Mouse (Mus musculus): ENCODE measurements at regions not wholly inside any gene's neighbourhood (a gene's known extent, or its start where the extent isn't known, plus 50 kb on each side); places are given as distances from the start of the nearest gene placed in this dataset.

GRCm38 (mm10) chr15:67792822-67793221, 1292.1 kb upstream of the Lrrc6 start:
- DNase-seq (ENCODE audit: low spot score, missing footprints) (no peak), ATAC-seq (ENCODE audit: low FRiP score) (no peak)

GRCm38 (mm10) chr15:67788587-67788986, 1287.9 kb upstream of the Lrrc6 start:
- Histone ChIP-seq H3K9me3 (ENCODE audit: control insufficient read depth, low read length) (no peaks in the 10 kb centered on the region), H3K27ac (ENCODE audit: low read depth, low read length) (no peak overlapping the region), H3K36me3 (ENCODE audit: control insufficient read depth, insufficient read depth, low read length) (no peaks in the 10 kb centered on the region), H3K4me2 (no peak overlapping the region), H3K4me3 (ENCODE audit: low read depth, low read length) (no peak overlapping the region), H3K9ac (ENCODE audit: low read length) (no peak overlapping the region), H3K4me1 (ENCODE audit: control insufficient read depth, insufficient read depth, low read length) (no peaks in the 10 kb centered on the region), H3K27me3 (ENCODE audit: control insufficient read depth, insufficient read depth, low read length) (no peaks in the 10 kb centered on the region)
- DNase-seq (ENCODE audit: low spot score, missing footprints) (no peak), ATAC-seq (ENCODE audit: low FRiP score) (no peak)

More at GRCm38 (mm10) chr15:67792822-67793221, 1292.1 kb upstream of the Lrrc6 start:
- Histone ChIP-seq H3K27ac (ENCODE audit: low read depth, low read length) (no peak overlapping the region), H3K4me3 (ENCODE audit: low read depth, low read length) (no peak overlapping the region), H3K9ac (ENCODE audit: low read length) (no peak overlapping the region), H3K27me3 (ENCODE audit: control insufficient read depth, insufficient read depth, low read length) (no peaks in the 10 kb centered on the region), H3K36me3 (ENCODE audit: control insufficient read depth, insufficient read depth, low read length) (no peaks in the 10 kb centered on the region), H3K4me2 (no peak overlapping the region), H3K9me3 (ENCODE audit: control insufficient read depth, low read length) (no peaks in the 10 kb centered on the region), H3K4me1 (ENCODE audit: control insufficient read depth, insufficient read depth, low read length) (no peaks in the 10 kb centered on the region)

DNA sequence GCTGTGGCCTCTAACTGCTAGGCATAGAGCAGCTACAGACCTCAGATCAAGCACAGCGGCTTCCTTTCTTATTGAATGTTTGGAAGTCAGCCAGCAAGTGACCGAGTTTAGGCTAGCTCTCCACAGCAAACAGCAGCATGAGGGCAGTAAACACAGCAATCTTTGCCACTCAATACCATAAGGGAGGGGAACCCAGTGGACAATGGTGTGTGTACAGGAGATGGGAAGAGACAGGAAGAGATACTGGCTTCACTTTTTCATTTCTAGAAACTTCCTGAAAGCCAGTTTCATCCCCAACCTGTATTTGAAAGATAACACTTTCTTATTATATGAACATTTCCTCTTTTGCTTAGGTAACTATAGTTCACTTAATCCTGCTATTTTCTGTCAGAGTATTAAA, 1284.9 kb upstream of the Lrrc6 start:
- ATAC-seq (ENCODE audit: low FRiP score), result no peak
- WGBS, result 83% methylated on average over 2 of the region's 2 CpGs

GRCm38 (mm10) chr15:67783754-67784153, 1283.0 kb upstream of the Lrrc6 start:
- Histone ChIP-seq H3K27ac (ENCODE audit: low read depth, low read length) (no peak overlapping the region), H3K9me3 (ENCODE audit: control insufficient read depth, low read length) (no peaks in the 10 kb centered on the region), H3K36me3 (ENCODE audit: control insufficient read depth, insufficient read depth, low read length) (no peaks in the 10 kb centered on the region), H3K4me1 (ENCODE audit: control insufficient read depth, insufficient read depth, low read length) (no peaks in the 10 kb centered on the region), H3K27me3 (ENCODE audit: control insufficient read depth, insufficient read depth, low read length) (no peaks in the 10 kb centered on the region), H3K4me3 (ENCODE audit: low read depth, low read length) (no peak overlapping the region), H3K9ac (ENCODE audit: low read length) (no peak overlapping the region), H3K4me2 (no peak overlapping the region)
- WGBS, result 90% methylated on average over 1 of the region's 1 CpGs
- DNase-seq (ENCODE audit: low spot score, missing footprints) (no peak), ATAC-seq (ENCODE audit: low FRiP score) (no peak)

More for the DNA sequence above, 1284.9 kb upstream of the Lrrc6 start:
- Histone ChIP-seq H3K4me3 (ENCODE audit: low read depth, low read length) (no peak overlapping the region), H3K9me3 (ENCODE audit: control insufficient read depth, low read length) (no peaks in the 10 kb centered on the region), H3K36me3 (ENCODE audit: control insufficient read depth, insufficient read depth, low read length) (no peaks in the 10 kb centered on the region), H3K4me1 (ENCODE audit: control insufficient read depth, insufficient read depth, low read length) (no peaks in the 10 kb centered on the region), H3K27ac (ENCODE audit: low read depth, low read length) (no peak overlapping the region), H3K27me3 (ENCODE audit: control insufficient read depth, insufficient read depth, low read length) (no peaks in the 10 kb centered on the region), H3K9ac (ENCODE audit: low read length) (no peak overlapping the region), H3K4me2 (no peak overlapping the region)
- DNase-seq (ENCODE audit: low spot score, missing footprints), result no peak

- Histone ChIP-seq H3K4me1 (ENCODE audit: control insufficient read depth, insufficient read depth, low read length) (no peaks in the 10 kb centered on the region), H3K4me3 (ENCODE audit: low read depth, low read length) (no peak overlapping the region), H3K4me2 (no peak overlapping the region), H3K27me3 (ENCODE audit: control insufficient read depth, insufficient read depth, low read length) (no peaks in the 10 kb centered on the region), H3K9me3 (ENCODE audit: control insufficient read depth, low read length) (no peaks in the 10 kb centered on the region), H3K36me3 (ENCODE audit: control insufficient read depth, insufficient read depth, low read length) (no peaks in the 10 kb centered on the region), H3K9ac (ENCODE audit: low read length) (no peak overlapping the region), H3K27ac (ENCODE audit: low read depth, low read length) (no peak overlapping the region)
- DNase-seq (ENCODE audit: low spot score, missing footprints) (no peak), ATAC-seq (ENCODE audit: low FRiP score) (no peak)
- WGBS, result 93% methylated on average over 4 of the region's 4 CpGs
Measured at GRCm38 (mm10) chr15:67782505-67782904, 1281.8 kb upstream of the Lrrc6 start.

GRCm38 (mm10) chr15:67780856-67781255, 1280.1 kb upstream of the Lrrc6 start:
- H3K27me3 ChIP-seq (ENCODE audit: control insufficient read depth, insufficient read depth, low read length), result no peaks in the 10 kb centered on the region
- no peak for ATAC-seq (ENCODE audit: low FRiP score)
- no peak overlapping the region for H3K4me3 ChIP-seq (ENCODE audit: low read depth, low read length)
- H3K9me3 ChIP-seq (ENCODE audit: control insufficient read depth, low read length), result no peaks in the 10 kb centered on the region
- no peak for DNase-seq (ENCODE audit: low spot score, missing footprints)
- H3K4me2 ChIP-seq, result no peak overlapping the region
- no peaks in the 10 kb centered on the region for H3K36me3 ChIP-seq (ENCODE audit: control insufficient read depth, insufficient read depth, low read length)
- H3K9ac ChIP-seq (ENCODE audit: low read length), result no peak overlapping the region
- no peak overlapping the region for H3K27ac ChIP-seq (ENCODE audit: low read depth, low read length)
- no peaks in the 10 kb centered on the region for H3K4me1 ChIP-seq (ENCODE audit: control insufficient read depth, insufficient read depth, low read length)
- WGBS, result 75% methylated on average over 2 of the region's 2 CpGs

- 72% methylated on average over 3 of the region's 3 CpGs for WGBS
Measured at GRCm38 (mm10) chr15:67767624-67768023, 1266.9 kb upstream of the Lrrc6 start.

GRCm38 (mm10) chr15:67759221-67759620, 1258.5 kb upstream of the Lrrc6 start:
- ATAC-seq (ENCODE audit: low FRiP score), result no peak
- 57% methylated on average over 4 of the region's 4 CpGs for WGBS

More at GRCm38 (mm10) chr15:67767624-67768023, 1266.9 kb upstream of the Lrrc6 start:
- H3K36me3 ChIP-seq (ENCODE audit: control insufficient read depth, insufficient read depth, low read length), result no peaks in the 10 kb centered on the region
- no peak overlapping the region for H3K9ac ChIP-seq (ENCODE audit: low read length)
- no peak for ATAC-seq (ENCODE audit: low FRiP score)
- DNase-seq (ENCODE audit: low spot score, missing footprints), result no peak
- H3K4me2 ChIP-seq, result no peak overlapping the region
- no peak overlapping the region for H3K27ac ChIP-seq (ENCODE audit: low read depth, low read length)
- H3K9me3 ChIP-seq (ENCODE audit: control insufficient read depth, low read length), result no peaks in the 10 kb centered on the region
- H3K4me3 ChIP-seq (ENCODE audit: low read depth, low read length), result no peak overlapping the region
- no peaks in the 10 kb centered on the region for H3K4me1 ChIP-seq (ENCODE audit: control insufficient read depth, insufficient read depth, low read length)
- no peaks in the 10 kb centered on the region for H3K27me3 ChIP-seq (ENCODE audit: control insufficient read depth, insufficient read depth, low read length)

DNA sequence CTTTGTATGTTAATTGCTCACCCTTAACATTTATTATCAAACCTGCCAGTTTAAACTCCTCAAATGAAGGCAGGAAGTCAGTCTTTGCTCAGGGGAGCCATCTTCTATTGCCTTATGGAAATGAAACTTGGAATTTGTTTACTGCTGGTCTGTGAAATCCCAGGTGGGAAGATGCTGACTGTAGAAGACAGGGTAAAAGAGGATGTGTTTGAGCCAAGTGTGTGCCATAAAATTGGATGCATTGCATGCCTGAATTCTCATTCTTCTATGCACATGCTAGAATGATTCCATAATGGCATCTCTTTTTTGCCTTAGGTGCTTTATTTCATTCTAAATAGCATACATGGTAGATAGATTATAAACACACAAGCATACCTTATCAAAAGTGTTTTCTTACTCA, 1249.9 kb upstream of the Lrrc6 start:
- Histone ChIP-seq H3K27ac (ENCODE audit: low read depth, low read length) (no peak overlapping the region), H3K36me3 (ENCODE audit: control insufficient read depth, insufficient read depth, low read length) (no peaks in the 10 kb centered on the region), H3K4me1 (ENCODE audit: control insufficient read depth, insufficient read depth, low read length) (no peaks in the 10 kb centered on the region), H3K4me2 (no peak overlapping the region), H3K9ac (ENCODE audit: low read length) (no peak overlapping the region), H3K9me3 (ENCODE audit: control insufficient read depth, low read length) (no peaks in the 10 kb centered on the region), H3K27me3 (ENCODE audit: control insufficient read depth, insufficient read depth, low read length) (no peaks in the 10 kb centered on the region), H3K4me3 (ENCODE audit: low read depth, low read length) (no peak overlapping the region)
- ATAC-seq (ENCODE audit: low FRiP score) (no peak), DNase-seq (ENCODE audit: low spot score, missing footprints) (no peak)

More at GRCm38 (mm10) chr15:67759221-67759620, 1258.5 kb upstream of the Lrrc6 start:
- Histone ChIP-seq H3K36me3 (ENCODE audit: control insufficient read depth, insufficient read depth, low read length) (no peaks in the 10 kb centered on the region), H3K4me3 (ENCODE audit: low read depth, low read length) (no peak overlapping the region), H3K9me3 (ENCODE audit: control insufficient read depth, low read length) (no peaks in the 10 kb centered on the region), H3K9ac (ENCODE audit: low read length) (no peak overlapping the region), H3K4me1 (ENCODE audit: control insufficient read depth, insufficient read depth, low read length) (no peaks in the 10 kb centered on the region), H3K27me3 (ENCODE audit: control insufficient read depth, insufficient read depth, low read length) (no peaks in the 10 kb centered on the region), H3K27ac (ENCODE audit: low read depth, low read length) (no peak overlapping the region), H3K4me2 (no peak overlapping the region)
- DNase-seq (ENCODE audit: low spot score, missing footprints), result no peak

DNA sequence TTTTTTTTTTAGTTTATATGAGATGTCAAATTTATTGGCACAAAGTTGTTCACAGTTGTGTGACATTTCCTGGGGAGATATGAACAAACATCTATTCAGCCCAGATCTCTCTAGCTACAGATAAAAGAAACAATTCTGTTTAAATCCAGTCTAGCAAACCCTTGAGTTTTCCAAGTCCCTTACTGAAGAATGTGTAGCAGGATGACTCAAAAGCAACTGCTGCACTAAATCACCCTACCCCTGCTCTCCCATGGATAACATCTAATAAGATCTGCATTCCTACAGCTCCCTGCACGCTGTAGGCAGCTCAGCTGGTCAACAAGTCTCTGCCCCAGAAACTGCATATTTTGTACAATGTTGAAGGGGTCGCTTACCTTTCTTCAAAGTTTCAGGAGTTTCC, 1242.6 kb upstream of the Lrrc6 start:
- H3K27me3 ChIP-seq (ENCODE audit: control insufficient read depth, insufficient read depth, low read length), result no peaks in the 10 kb centered on the region
- ATAC-seq (ENCODE audit: low FRiP score) (no peak), DNase-seq (ENCODE audit: low spot score, missing footprints) (no peak)
- H3K36me3 ChIP-seq (ENCODE audit: control insufficient read depth, insufficient read depth, low read length), result no peaks in the 10 kb centered on the region
- no peak overlapping the region for H3K4me2 ChIP-seq
- no peaks in the 10 kb centered on the region for H3K4me1 ChIP-seq (ENCODE audit: control insufficient read depth, insufficient read depth, low read length)
- WGBS, result 62% methylated on average over 2 of the region's 2 CpGs
- H3K4me3 ChIP-seq (ENCODE audit: low read depth, low read length), result no peak overlapping the region
- no peak overlapping the region for H3K9ac ChIP-seq (ENCODE audit: low read length)
- H3K27ac ChIP-seq (ENCODE audit: low read depth, low read length), result no peak overlapping the region
- no peaks in the 10 kb centered on the region for H3K9me3 ChIP-seq (ENCODE audit: control insufficient read depth, low read length)

Measured in midbrain, embryonic 11.5 days (tissue).